Mouse (Mus musculus) B cell, adult (primary cell): ENCODE results near the gene Atp5mpl. TPM values are rescaled to one million over a fixed set of nuclear protein-coding genes. Genes with fewer than 3 reads are reported as not detected.

Source experiments
- total RNA-seq: library from RNA; stranded (reverse); gene quantifications from 4 replicates; pipeline ENCODE4 v1.2.4, GENCODE M21; 2023; ENCODE audit not compliant: inconsistent age

The Atp5mpl gene
- 145 to 192 TPM (median 178 TPM) in 4 replicates for total RNA-seq

GRCm38 (mm10) chr12:111966683-111967173 is at the start of gene Atp5mpl:
Gene Atp5mpl, minus strand, starts transcription at chr12:111966977.

GRCm38 (mm10) chr12:111980887-111981367 is 14.2 kb upstream of the Atp5mpl start, which contains the start of gene Rd3l:
Gene Rd3l, minus strand, starts transcription at chr12:111981317.

GRCm38 (mm10) chr12:111971231-111971686 is 4.5 kb upstream of the Atp5mpl start, which contains the start of gene Tdrd9:
Gene Tdrd9, plus strand, starts transcription at chr12:111971559.

Other genes starting within 250 kb of the Atp5mpl start
- 61.8 to 71.7 TPM (median 69.0 TPM) in 4 replicates for gene Klc1, start 208.1 kb downstream of the Atp5mpl start, total RNA-seq
- gene Xrcc3, start 153.1 kb downstream of the Atp5mpl start, total RNA-seq = 1.2 to 3.9 TPM (median 2.6 TPM) in 4 replicates
- gene Zfyve21, start 152.8 kb downstream of the Atp5mpl start, total RNA-seq = 1.6 to 3.4 TPM (median 2.1 TPM) in 4 replicates
- gene Ppp1r13b, start 58.9 kb downstream of the Atp5mpl start, total RNA-seq = 41.6 to 52.2 TPM (median 44.6 TPM) in 4 replicates
- not detected in 4 replicates for gene Tdrd9, start 4.6 kb upstream of the Atp5mpl start, total RNA-seq
- gene Rd3l, start 14.3 kb upstream of the Atp5mpl start, total RNA-seq = not detected in 4 replicates
- gene Aspg, start 139.7 kb upstream of the Atp5mpl start, total RNA-seq = 0.36 to 0.51 TPM in 2 of 4 replicates, not detected in the others
- gene Kif26a, start 179.2 kb upstream of the Atp5mpl start, total RNA-seq = 0.06 TPM in 1 of 4 replicates, not detected in the others